11 mouse cellular contexts compared by ENCODE assay signal in genomic region chr9:41804711-41805331, GRCm38 (mm10).
A peak's percentile ranks its signal among the peaks of the same experiment; 100 is the strongest.
DNase-seq lines count a peak whose midpoint lies in the region; ATAC-seq lines count a peak whose summit lies in the region.
"Had no signal": no experiment of that assay in that cellular context is flagged by ENCODE, and none has a peak within 500 bp of the region (broad histone marks: within the 10 kb centered on the region; RNA-seq: fewer than 3 reads in every experiment).

No protein-coding gene starts in this region.

- no peak for DNase-seq in heart, postnatal 14 days
- peak; percentile 23 for DNase-seq in Muller cell, postnatal 12 days (ENCODE audit: inconsistent ontology term)
- DNase-seq in forebrain, embryonic 10.5 days (ENCODE audit: extremely low spot score, low spot score), result peak; percentile 55
- DNase-seq in left cerebral cortex, adult 9 months (ENCODE audit: low spot score in 2 of 2), result no peak
- no peak for DNase-seq in left cerebral cortex, adult 8-10 months (ENCODE audit: low spot score in 2 of 2)
- DNase-seq in layer of hippocampus, postnatal 14 days (ENCODE audit: low spot score in 2 of 2), result no peak
- DNase-seq: B cell, adult 2 months; left cerebral cortex, postnatal 4 days; thymus, postnatal 25 days had no signal

- H3K27ac ChIP-seq in heart, embryonic 11.5 days (ENCODE audit: low read depth, low read length), result peak overlapping the region; percentile 78
- H3K27ac ChIP-seq in forebrain, embryonic 10.5 days, result peak overlapping the region; percentile 91
- peak overlapping the region; percentile 96 for H3K27ac ChIP-seq in limb, embryonic 13.5 days

- no peaks in the 10 kb centered on the region for H3K9me3 ChIP-seq in heart, embryonic 11.5 days (replicated peaks; ENCODE audit: control insufficient read depth, low read length)
- peaks cover 2% of the 10 kb centered on the region; the same call in 1 of the 2 replicates for H3K9me3 ChIP-seq in forebrain, embryonic 10.5 days
- no peaks in the 10 kb centered on the region for H3K9me3 ChIP-seq in limb, embryonic 13.5 days

- no peak overlapping the region for H3K4me2 ChIP-seq in heart, embryonic 11.5 days
- H3K4me2 ChIP-seq in limb, embryonic 13.5 days (replicated peaks), result peak overlapping the region; percentile 42

- peaks cover 12% of the 10 kb centered on the region for H3K4me1 ChIP-seq in heart, embryonic 11.5 days (ENCODE audit: control insufficient read depth, insufficient read depth, low read length)
- H3K4me1 ChIP-seq in forebrain, embryonic 10.5 days, result peaks cover 43% of the 10 kb centered on the region
- peaks cover 44% of the 10 kb centered on the region for H3K4me1 ChIP-seq in limb, embryonic 13.5 days

- no peaks in the 10 kb centered on the region for H3K36me3 ChIP-seq in heart, embryonic 11.5 days (ENCODE audit: control insufficient read depth, insufficient read depth, low read length)
- H3K36me3 ChIP-seq in forebrain, embryonic 10.5 days (replicated peaks), result no peaks in the 10 kb centered on the region
- H3K36me3 ChIP-seq in limb, embryonic 13.5 days, result no peaks in the 10 kb centered on the region

- H3K4me3 ChIP-seq in heart, embryonic 11.5 days (ENCODE audit: low read depth, low read length), result no peak overlapping the region
- H3K4me3 ChIP-seq in forebrain, embryonic 10.5 days, result peak overlapping the region; percentile 25
- no peak overlapping the region for H3K4me3 ChIP-seq in limb, embryonic 13.5 days

- no peaks in the 10 kb centered on the region for H3K27me3 ChIP-seq in heart, embryonic 11.5 days (ENCODE audit: control insufficient read depth, insufficient read depth, low read length)
- H3K27me3 ChIP-seq in forebrain, embryonic 10.5 days (ENCODE audit: poor library complexity, severe bottlenecking), result no peaks in the 10 kb centered on the region
- H3K27me3 ChIP-seq in limb, embryonic 13.5 days, result no peaks in the 10 kb centered on the region

- intact Hi-C loops in heart, postnatal 14 days (cut with DNase I), result no loop called here

- no peak for ATAC-seq in heart, embryonic 11.5 days (replicated peaks; ENCODE audit: insufficient number of reproducible peaks, low FRiP score, low TSS enrichment)
- no peak for ATAC-seq in limb, embryonic 13.5 days (ENCODE audit: low FRiP score, low read depth)

- WGBS in heart, embryonic 11.5 days (ENCODE audit: insufficient replicate concordance), result 54% methylated on average over 10 of the region's 10 CpGs
- 6% methylated on average over 10 of the region's 10 CpGs for WGBS in forebrain, embryonic 10.5 days
- WGBS in limb, embryonic 13.5 days, result 22% methylated on average over 10 of the region's 10 CpGs

- no peak overlapping the region for H3K9ac ChIP-seq in heart, embryonic 11.5 days (ENCODE audit: low read depth, low read length)
- H3K9ac ChIP-seq in limb, embryonic 13.5 days, result 0 out of 2 replicates have a peak overlapping the region, but pooled peaks have one; percentile 45

Comparison
In these comparisons a context has a peak if more than half of its experiments do, and no peak if none do; other contexts are left out.
1. DNase-seq: peak in Muller cell, postnatal 12 days (single experiment) and forebrain, embryonic 10.5 days (single experiment); none in heart, postnatal 14 days (0 of 2), left cerebral cortex, adult 9 months (0 of 2), left cerebral cortex, adult 8-10 months (0 of 2) and layer of hippocampus, postnatal 14 days (0 of 2).
2. Peak in every context shown above with its lines, with median percentiles within 50 percentile points of each other: H3K27ac ChIP-seq.